ENCODE assay signal across 7 mouse cellular contexts in the genomic region with DNA sequence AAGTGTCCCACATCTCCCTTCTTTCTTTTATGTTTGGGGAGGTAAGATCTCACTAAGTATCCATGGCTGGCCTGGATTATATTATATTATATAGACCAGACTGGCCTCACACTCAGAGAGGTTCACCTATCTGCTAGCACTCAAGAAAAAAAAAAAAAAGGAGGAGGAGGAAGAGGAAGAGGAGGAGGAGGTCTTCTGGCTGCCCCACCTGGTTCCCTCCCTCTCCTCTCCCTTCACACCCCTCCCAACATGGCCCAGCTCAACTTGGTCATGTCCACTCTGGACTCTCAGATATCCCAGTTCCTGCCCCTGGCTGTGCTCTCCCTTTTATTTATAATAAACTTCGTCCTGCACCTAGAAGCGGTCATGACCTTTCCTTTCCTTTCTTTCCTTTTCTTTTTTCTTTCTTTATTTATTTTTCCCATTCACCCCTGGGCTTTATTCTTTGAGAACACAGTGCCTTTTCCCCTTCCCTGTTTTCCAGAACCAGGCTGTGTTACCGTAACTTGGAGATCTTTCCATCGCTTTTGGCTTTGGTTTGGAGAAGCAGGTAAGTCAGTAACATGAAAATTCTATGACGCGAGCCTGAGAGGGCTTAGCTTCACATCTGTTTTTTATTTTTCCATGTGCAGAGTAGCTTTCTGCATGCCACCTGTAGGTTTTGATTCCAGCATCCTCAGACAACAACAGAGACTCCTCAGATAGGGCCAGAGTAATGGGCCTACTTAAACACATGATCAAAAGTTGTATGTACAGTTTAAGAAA. TPM values are rescaled to one million over a fixed set of nuclear protein-coding genes. Genes with fewer than 3 reads are reported as not detected.
DNase-seq lines count a peak whose midpoint lies in the region; ATAC-seq and TF ChIP-seq lines count a peak whose summit lies in the region.

TSS of gene Itga6 (plus strand) at position 7 of the 765 bp plus-strand sequence.

- H3K9me3 ChIP-seq in ES-Bruce4 (replicated peaks; ENCODE audit: control insufficient read depth, insufficient read depth, low read length, poor library complexity, severe bottlenecking) = no peaks in the 10 kb centered on the region
- no peaks in the 10 kb centered on the region for H3K9me3 ChIP-seq in forebrain, embryonic 13.5 days (replicated peaks)
- no peaks in the 10 kb centered on the region for H3K9me3 ChIP-seq in hindbrain, embryonic 10.5 days
- no peaks in the 10 kb centered on the region for H3K9me3 ChIP-seq in liver, embryonic 12.5 days (replicated peaks)

- H3K9ac ChIP-seq in ES-Bruce4 (ENCODE audit: low read depth, poor library complexity, severe bottlenecking) = peak within 1 kb of the TSS; percentile 75
- no peak within 1 kb of the TSS for H3K9ac ChIP-seq in forebrain, embryonic 13.5 days
- H3K9ac ChIP-seq in liver, embryonic 12.5 days = no peak within 1 kb of the TSS

- H3K4me3 ChIP-seq in ES-Bruce4 (ENCODE audit: low read depth, low read length) = peak within 1 kb of the TSS; percentile 78
- no peak within 1 kb of the TSS for H3K4me3 ChIP-seq in forebrain, embryonic 13.5 days
- peak within 1 kb of the TSS; percentile 13; the same call in 1 of the 2 replicates for H3K4me3 ChIP-seq in hindbrain, embryonic 10.5 days
- no peak within 1 kb of the TSS for H3K4me3 ChIP-seq in liver, embryonic 12.5 days

- TF ChIP-seq CTCF in ES-Bruce4 (IDR thresholded peaks at IDR 0.05; ENCODE audit: low read depth, low read length) = no peak

- peak within 1 kb of the TSS; percentile 9; the same call in 1 of the 2 replicates for H3K4me2 ChIP-seq in forebrain, embryonic 13.5 days
- H3K4me2 ChIP-seq in liver, embryonic 12.5 days = no peak within 1 kb of the TSS; the same call in 1 of the 2 replicates

- H3K36me3 ChIP-seq in ES-Bruce4 (ENCODE audit: control insufficient read depth, insufficient read depth, low read length, poor library complexity, severe bottlenecking) = no peaks in the 10 kb centered on the region
- H3K36me3 ChIP-seq in forebrain, embryonic 13.5 days (ENCODE audit: poor library complexity, severe bottlenecking) = no peaks in the 10 kb centered on the region
- no peaks in the 10 kb centered on the region for H3K36me3 ChIP-seq in hindbrain, embryonic 10.5 days
- no peaks in the 10 kb centered on the region for H3K36me3 ChIP-seq in liver, embryonic 12.5 days

- DNase-seq in hindbrain, embryonic 10.5 days (ENCODE audit: low spot score) = no peak
- no peak for DNase-seq in T-cell, adult 2 months (ENCODE audit: low spot score)
- no peak for DNase-seq in thymus, postnatal 10 days (ENCODE audit: low spot score in 2 of 2)

- peak; percentile 57; the same call in 1 of the 2 replicates for TF ChIP-seq EP300 in ES-Bruce4 (IDR thresholded peaks at IDR 0.05; ENCODE audit: insufficient read depth, low read depth, low read length)

- peak within 1 kb of the TSS; percentile 100 for H3K27ac ChIP-seq in ES-Bruce4 (ENCODE audit: insufficient read depth, low read length)
- H3K27ac ChIP-seq in forebrain, embryonic 13.5 days = no peak within 1 kb of the TSS
- H3K27ac ChIP-seq in hindbrain, embryonic 10.5 days = peak within 1 kb of the TSS; percentile 81
- H3K27ac ChIP-seq in liver, embryonic 12.5 days = 0 out of 2 replicates have a peak within 1 kb of the TSS, but pooled peaks have one; percentile 12

- no peaks in the 10 kb centered on the region for H3K27me3 ChIP-seq in ES-Bruce4 (ENCODE audit: control insufficient read depth, insufficient read depth, low read length, poor library complexity, severe bottlenecking)
- H3K27me3 ChIP-seq in forebrain, embryonic 13.5 days = no peaks in the 10 kb centered on the region
- H3K27me3 ChIP-seq in hindbrain, embryonic 10.5 days (ENCODE audit: insufficient read depth, poor library complexity, severe bottlenecking) = peaks cover 32% of the 10 kb centered on the region
- no peaks in the 10 kb centered on the region for H3K27me3 ChIP-seq in liver, embryonic 12.5 days (replicated peaks)

- no peak for ATAC-seq in CD4-positive, CD25-positive, alpha-beta regulatory T cell, adult 4 months
- ATAC-seq in forebrain, embryonic 13.5 days = no peak
- no peak for ATAC-seq in liver, embryonic 12.5 days

- TF ChIP-seq POLR2A in ES-Bruce4 (IDR thresholded peaks at IDR 0.05; ENCODE audit: insufficient read depth, low read length) = no peak

- WGBS in forebrain, embryonic 13.5 days = 62% methylated on average over 6 of the region's 6 CpGs
- 49% methylated on average over 6 of the region's 6 CpGs for WGBS in hindbrain, embryonic 10.5 days
- WGBS in liver, embryonic 12.5 days (ENCODE audit: insufficient replicate concordance) = 72% methylated on average over 6 of the region's 6 CpGs

- peaks cover 2% of the 10 kb centered on the region for H3K4me1 ChIP-seq in ES-Bruce4 (ENCODE audit: control insufficient read depth, insufficient read depth, low read length)
- peaks cover 54% of the 10 kb centered on the region for H3K4me1 ChIP-seq in forebrain, embryonic 13.5 days
- peaks cover 56% of the 10 kb centered on the region for H3K4me1 ChIP-seq in hindbrain, embryonic 10.5 days (replicated peaks)
- H3K4me1 ChIP-seq in liver, embryonic 12.5 days = peaks cover 26% of the 10 kb centered on the region

RNA-seq across cellular contexts. Expression of gene Itga6, which starts in this region (rescaled TPM):
- 10 to 100 TPM; 49.6 to 77.1 TPM for polyA plus RNA-seq in CD4-positive, CD25-positive, alpha-beta regulatory T cell, adult 4 months (2017; shearing (Covaris generic))
- 143 and 151 TPM in 2 replicates for polyA plus RNA-seq in ES-Bruce4 (2011; ENCODE audit: insufficient read depth, insufficient read length, low read depth, missing spikeins)
- polyA plus RNA-seq in forebrain, embryonic 13.5 days (2015; fragmentation: Nextera tagmentation; extraction: Ambion mirVana) = 31.1 and 32.0 TPM in 2 replicates
- polyA plus RNA-seq in hindbrain, embryonic 10.5 days (2016; fragmentation: Nextera tagmentation; extraction: Ambion mirVana) = 19.5 and 28.0 TPM in 2 replicates
- polyA plus RNA-seq in liver, embryonic 12.5 days (2016; fragmentation: Nextera tagmentation; extraction: Ambion mirVana) = 14.2 and 14.6 TPM in 2 replicates

Comparison
In these comparisons a context has a peak if more than half of its experiments do, and no peak if none do; other contexts are left out.
1. H3K4me3 ChIP-seq: peak in ES-Bruce4 (single experiment) and hindbrain, embryonic 10.5 days (single experiment); none in forebrain, embryonic 13.5 days (single experiment) and liver, embryonic 12.5 days (single experiment).